Mouse (Mus musculus): ENCODE data around the gene Cep85l.

Cep85l gene

GRCm38 (mm10) chr10:53341288-53341965 is 38.3 kb downstream of the Cep85l start:
- peak; percentile 45 for DNase-seq (ENCODE audit: low spot score)

- DNase-seq (ENCODE audit: low spot score) = no peak
Observed at GRCm38 (mm10) chr10:53339045-53339444, 40.7 kb downstream of the Cep85l start.

DNA sequence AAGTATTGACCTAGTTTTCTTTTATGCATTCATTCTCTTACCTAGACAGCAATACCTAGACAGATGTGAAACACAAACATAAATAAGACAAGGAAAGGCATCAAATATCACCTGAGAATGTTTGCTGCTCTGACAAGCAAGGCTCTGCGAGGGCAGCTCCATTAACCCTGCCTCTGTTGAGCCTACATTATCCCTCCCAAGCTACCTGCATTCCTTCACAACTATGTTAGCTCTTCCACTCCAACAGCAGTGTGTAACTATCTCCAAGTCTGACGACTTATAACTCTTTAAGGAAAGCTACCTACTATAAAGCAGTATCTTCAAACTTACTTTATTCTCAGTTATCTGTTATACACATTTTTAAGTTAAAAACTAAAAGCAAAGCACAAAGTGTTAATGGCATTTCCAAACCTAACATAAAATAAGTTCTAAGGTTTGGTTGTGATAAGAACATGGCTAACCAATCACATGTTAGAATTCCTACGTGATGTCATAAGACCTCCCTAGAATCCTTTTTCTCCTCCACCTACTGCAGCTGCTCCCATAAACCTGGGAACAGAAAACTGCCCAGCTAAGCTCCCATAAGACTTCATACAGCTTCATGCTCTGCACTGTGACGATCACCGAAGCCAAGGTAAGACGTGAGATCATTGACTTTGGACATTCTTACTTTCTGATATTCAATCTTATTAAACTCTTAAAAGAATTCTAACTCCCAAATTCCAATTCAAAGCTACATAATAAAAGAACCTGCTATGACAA is 42.4 kb downstream of the Cep85l start, which contains the start of gene Pln:
TSS of gene Pln (plus strand) at position 506 of the 762 bp plus-strand sequence.
- DNase-seq (ENCODE audit: low spot score) = no peak

DNA sequence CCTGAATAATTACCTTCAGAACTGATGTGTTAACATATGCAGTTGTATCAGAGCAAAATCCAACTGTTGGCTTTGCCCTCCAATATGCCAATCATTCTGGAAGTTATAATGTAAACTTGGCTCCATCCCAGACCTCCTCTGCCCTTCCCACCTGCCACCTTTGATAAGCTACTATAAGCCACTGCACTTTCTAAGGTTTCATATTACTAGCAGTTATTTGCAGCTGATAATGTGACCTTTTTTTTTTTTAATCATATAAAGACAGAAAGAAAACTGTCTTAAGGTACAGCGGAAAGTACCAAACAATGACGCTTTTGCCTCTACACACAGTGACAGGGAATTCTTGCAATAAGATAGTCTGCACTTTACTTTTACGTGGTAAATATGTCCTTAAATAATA is 43.8 kb downstream of the Cep85l start:
- no peak for DNase-seq (ENCODE audit: low spot score)

DNA sequence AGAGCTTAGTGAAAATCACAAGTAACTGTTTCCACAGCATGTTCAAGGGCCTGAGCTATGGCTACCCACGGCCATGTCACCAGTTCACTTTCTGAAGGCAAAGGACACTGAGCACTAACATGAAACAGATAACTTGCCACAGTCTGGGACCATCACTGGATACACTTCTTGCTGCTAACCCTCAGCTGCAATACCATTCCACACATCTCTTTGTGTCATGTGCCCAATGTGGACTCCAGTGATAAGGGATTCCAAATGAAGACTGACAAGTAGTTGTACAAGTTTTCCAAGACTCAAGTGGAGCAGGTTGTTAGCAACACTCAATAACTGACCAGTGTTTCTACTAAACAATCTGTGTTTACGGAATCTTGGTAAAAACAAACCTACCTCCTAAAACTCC is 44.5 kb downstream of the Cep85l start:
- DNase-seq (ENCODE audit: low spot score) = no peak

GRCm38 (mm10) chr10:53332752-53333151 is 47.0 kb downstream of the Cep85l start:
- no peak for DNase-seq (ENCODE audit: low spot score)

GRCm38 (mm10) chr10:53329257-53329656 is 50.5 kb downstream of the Cep85l start:
- DNase-seq (ENCODE audit: low spot score) = no peak

GRCm38 (mm10) chr10:53326367-53326766 is 53.4 kb downstream of the Cep85l start:
- no peak for DNase-seq (ENCODE audit: low spot score)

DNA sequence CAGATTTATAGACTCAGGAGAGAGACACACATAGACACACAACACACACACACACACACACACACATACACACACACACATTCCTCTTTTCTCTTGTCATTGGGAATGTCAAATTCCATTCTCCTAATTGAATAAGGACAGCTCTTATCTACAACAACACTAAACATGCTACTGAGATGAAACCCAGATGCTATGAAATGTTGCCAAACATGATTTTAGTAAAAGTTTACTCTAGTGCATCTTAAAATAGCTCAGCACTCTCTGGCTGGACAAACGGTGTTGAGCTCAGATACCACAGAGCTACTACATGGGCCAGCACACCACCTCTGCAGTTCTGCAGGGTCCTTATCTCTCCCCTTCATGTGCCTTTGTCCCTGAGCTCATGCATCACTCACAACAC is 55.1 kb downstream of the Cep85l start:
- DNase-seq (ENCODE audit: low spot score) = peak; percentile 73

- DNase-seq (ENCODE audit: low spot score) = no peak
Observed at GRCm38 (mm10) chr10:53323367-53323766, 56.4 kb downstream of the Cep85l start.

GRCm38 (mm10) chr10:53306674-53307073 is 73.1 kb downstream of the Cep85l start:
- DNase-seq (ENCODE audit: low spot score) = no peak

DNA sequence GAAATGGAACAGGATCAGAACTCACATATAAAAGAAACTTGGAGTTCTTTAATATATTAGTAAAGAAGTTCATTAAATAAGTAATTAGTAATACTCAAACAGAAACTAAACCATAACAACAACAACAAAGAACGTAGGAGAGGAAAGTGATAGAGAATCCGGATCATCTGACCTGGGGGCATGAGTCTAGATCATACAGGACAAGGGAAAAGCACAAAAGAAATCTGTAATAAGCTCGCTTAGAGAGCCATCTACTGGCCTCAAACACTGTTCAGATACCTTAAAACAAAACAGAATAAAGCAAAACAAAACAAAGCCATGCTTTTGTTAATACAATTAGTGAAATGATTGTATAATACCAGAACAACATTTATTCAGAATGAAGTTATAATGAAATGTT is 73.9 kb downstream of the Cep85l start:
- DNase-seq (ENCODE audit: low spot score) = no peak

DNA sequence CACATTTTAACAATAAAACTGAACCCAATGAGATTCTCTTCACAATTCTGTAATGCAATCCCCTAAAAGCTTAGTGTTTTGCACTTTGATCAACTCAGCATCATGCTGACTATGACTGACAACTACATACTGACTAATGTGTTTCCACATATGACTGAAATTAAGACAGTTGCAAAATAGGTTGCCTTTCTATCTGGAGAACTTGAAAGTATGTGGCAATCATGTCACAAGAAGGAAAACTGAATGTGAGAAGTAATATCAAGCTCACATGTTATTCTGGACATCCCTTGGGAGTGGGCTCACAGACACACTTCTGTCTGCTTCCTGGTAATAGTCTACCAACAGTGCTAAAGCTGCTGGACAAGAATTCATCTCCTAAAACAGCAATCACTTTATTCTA is 94.6 kb downstream of the Cep85l start:
- DNase-seq (ENCODE audit: low spot score) = no peak

GRCm38 (mm10) chr10:53272228-53272627 is 107.5 kb downstream of the Cep85l start:
- DNase-seq (ENCODE audit: low spot score) = no peak

DNA sequence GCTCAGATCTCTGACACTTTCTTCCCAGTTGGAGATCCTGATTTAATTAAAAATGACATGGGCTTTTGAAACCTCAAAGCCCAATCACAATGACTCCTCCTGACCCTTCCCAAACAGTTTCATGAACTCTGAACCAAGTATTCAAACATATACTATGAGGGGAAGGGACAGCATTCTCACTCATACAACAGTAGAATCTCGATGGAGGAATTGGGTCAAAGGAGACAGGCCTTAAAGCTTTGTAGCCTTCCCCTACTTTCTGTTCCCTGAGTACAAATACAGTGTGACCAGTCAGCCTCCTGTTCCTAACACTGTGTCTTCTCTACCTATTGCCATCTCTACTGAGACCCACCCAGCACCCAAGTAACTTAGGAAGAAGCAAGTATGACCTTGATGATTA is 117.7 kb downstream of the Cep85l start:
- DNase-seq (ENCODE audit: low spot score) = no peak

- no peak for DNase-seq (ENCODE audit: low spot score)
Observed at GRCm38 (mm10) chr10:53235381-53235780, 144.4 kb downstream of the Cep85l start.

DNA sequence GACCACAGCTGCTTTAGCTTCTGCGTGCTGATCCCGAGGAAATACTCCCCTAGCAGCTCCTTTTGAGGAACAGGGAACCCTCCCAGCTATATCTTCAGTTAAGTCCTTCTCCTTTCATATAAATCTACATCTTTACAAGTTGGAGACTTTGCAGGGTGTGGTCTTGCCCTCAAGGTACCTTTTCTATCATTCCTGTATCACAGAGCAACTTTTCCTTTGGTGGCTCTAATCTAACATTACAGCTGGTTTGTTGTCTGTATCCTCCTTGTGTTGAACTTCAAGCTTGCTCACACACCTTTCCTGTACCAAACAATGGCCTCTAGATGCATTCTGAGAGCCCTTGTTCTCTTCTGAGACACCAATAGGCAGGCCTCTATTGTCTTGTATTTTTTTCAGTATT is 145.1 kb downstream of the Cep85l start:
- no peak for DNase-seq (ENCODE audit: low spot score)

GRCm38 (mm10) chr10:53234086-53234613 is 145.6 kb downstream of the Cep85l start:
- no peak for DNase-seq (ENCODE audit: low spot score)

- no peak for DNase-seq (ENCODE audit: low spot score)
Observed at GRCm38 (mm10) chr10:53230809-53231208, 148.9 kb downstream of the Cep85l start.

- DNase-seq (ENCODE audit: low spot score) = no peak
Observed at GRCm38 (mm10) chr10:53229190-53229589, 150.6 kb downstream of the Cep85l start.
